Mouse (Mus musculus) intestine, embryonic 16.5 days (tissue): Measurements from ENCODE around the gene Csf1. TPM values are rescaled to one million over a fixed set of nuclear protein-coding genes. Genes with fewer than 3 reads are reported as not detected.

Source experiments
- ATAC-seq: fragments of 200-750 bp; cut with Nextera tagmentation; 2 replicates; pipeline ENCODE4 v1.8.0; 2017; ENCODE audit warnings: moderate TSS enrichment, moderate library complexity
- H3K27ac ChIP-seq: fragments of 300-500 bp; sonication (generic); 2 replicates; pipeline ENCODE4 v1.5.1; 2014; ENCODE audit warnings: mild to moderate bottlenecking, low read length
- H3K27me3 ChIP-seq: fragments of 300-500 bp; sonication (generic); replicated peaks from 2 replicates; pipeline ENCODE4 v1.6.1; 2014; ENCODE audit warnings: low read length, control low read depth, mixed read lengths; ENCODE audit not compliant: control insufficient read depth, insufficient read depth
- H3K36me3 ChIP-seq: fragments of 300-500 bp; sonication (generic); 2 replicates; pipeline ENCODE4 v1.6.1; 2014; ENCODE audit warnings: low read length, control low read depth; ENCODE audit not compliant: control insufficient read depth, insufficient read depth
- H3K4me1 ChIP-seq: fragments of 300-500 bp; sonication (generic); 2 replicates; pipeline ENCODE4 v1.6.1; 2014; ENCODE audit warnings: low read length, control low read depth, mixed read lengths; ENCODE audit not compliant: control insufficient read depth, insufficient read depth
- H3K4me2 ChIP-seq: fragments of 300-500 bp; sonication (generic); 2 replicates; pipeline ENCODE4 v1.6.1; 2014; ENCODE audit warnings: low read depth, low read length, control low read depth
- H3K4me3 ChIP-seq: fragments of 300-500 bp; sonication (generic); 2 replicates; pipeline ENCODE4 v1.5.1; 2014; ENCODE audit warnings: mild to moderate bottlenecking, low read length
- H3K9ac ChIP-seq: fragments of 300-500 bp; sonication (generic); 2 replicates; pipeline ENCODE4 v1.6.1; 2014; ENCODE audit warnings: low read depth, low read length
- H3K9me3 ChIP-seq: fragments of 300-500 bp; sonication (generic); 2 replicates; pipeline ENCODE4 v1.6.1; 2016; ENCODE audit warnings: low read length, control low read depth; ENCODE audit not compliant: control insufficient read depth
- WGBS: fragments of 180-500 bp; shearing (Covaris S2); extraction: QIAGEN DNeasy Blood & Tissue Kit; methylation state at CpG from one replicate; pipeline ENCODE4 v1.1.7; 2014; 5-methylcytosine and 5-hydroxymethylcytosine counted together
- polyA plus RNA-seq: library from polyadenylated mRNA; unstranded; fragments of >200 nt; fragmentation: Nextera tagmentation; extraction: Ambion mirVana; gene quantifications from 2 replicates; pipeline ENCODE4 v1.2.1, GENCODE M21; 2015

Csf1 gene
- polyA plus RNA-seq, 1 experiment from 2014 or later: 11.8 TPM

DNA sequence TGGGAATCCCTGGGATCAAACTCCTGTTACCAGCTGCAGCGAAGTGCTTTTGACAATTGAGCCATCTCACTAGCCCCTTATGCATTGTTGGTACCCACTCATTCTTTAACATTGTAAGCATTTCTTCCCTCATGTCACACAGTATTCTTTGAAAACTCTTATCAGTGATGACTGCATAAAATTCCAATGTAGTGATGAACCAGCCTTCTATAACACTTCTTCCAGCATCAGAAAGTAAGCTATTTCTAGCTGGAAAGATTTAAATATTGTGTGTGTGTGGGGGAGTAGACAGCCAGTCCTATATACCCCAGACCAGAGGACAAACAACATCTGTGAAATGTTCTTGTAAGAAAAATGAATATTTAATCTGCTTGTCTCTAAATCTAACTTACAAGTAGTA, 26.9 kb downstream of the Csf1 start:
- H3K4me2 ChIP-seq: no peak overlapping the region
- H3K4me1 ChIP-seq: no peaks in the 10 kb centered on the region
- H3K4me3 ChIP-seq: no peak overlapping the region
- H3K9ac ChIP-seq: no peak overlapping the region
- 84% methylated on average over 1 of the region's 1 CpGs for WGBS
- no peak overlapping the region for H3K27ac ChIP-seq
- no peaks in the 10 kb centered on the region for H3K36me3 ChIP-seq
- ATAC-seq: no peak
- H3K9me3 ChIP-seq: no peaks in the 10 kb centered on the region
- H3K27me3 ChIP-seq: no peaks in the 10 kb centered on the region

DNA sequence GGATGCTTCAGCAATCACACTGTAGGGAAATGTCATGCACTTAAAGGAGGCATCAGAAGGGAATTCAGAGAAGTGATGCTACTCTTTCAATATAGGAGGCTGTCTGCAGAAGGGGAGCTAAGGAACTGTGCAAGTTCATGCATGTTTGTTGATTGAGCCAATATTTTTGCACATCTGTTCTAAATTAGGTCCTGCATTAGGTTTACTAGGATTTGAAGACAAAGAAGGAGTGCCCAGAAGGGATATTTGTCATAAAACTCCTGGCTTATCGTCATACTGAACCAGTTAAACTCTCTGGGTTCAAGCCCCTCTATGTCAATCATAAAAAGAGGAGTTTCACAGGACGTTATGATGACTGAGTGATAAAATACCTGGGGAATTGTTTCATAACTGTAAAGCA, 30.0 kb downstream of the Csf1 start:
- Histone ChIP-seq H3K27ac (no peak overlapping the region), H3K4me3 (no peak overlapping the region), H3K9ac (no peak overlapping the region), H3K27me3 (no peaks in the 10 kb centered on the region), H3K9me3 (no peaks in the 10 kb centered on the region), H3K36me3 (no peaks in the 10 kb centered on the region), H3K4me2 (no peak overlapping the region), H3K4me1 (no peaks in the 10 kb centered on the region)
- no peak for ATAC-seq
- 58% methylated on average over 2 of the region's 2 CpGs for WGBS

DNA sequence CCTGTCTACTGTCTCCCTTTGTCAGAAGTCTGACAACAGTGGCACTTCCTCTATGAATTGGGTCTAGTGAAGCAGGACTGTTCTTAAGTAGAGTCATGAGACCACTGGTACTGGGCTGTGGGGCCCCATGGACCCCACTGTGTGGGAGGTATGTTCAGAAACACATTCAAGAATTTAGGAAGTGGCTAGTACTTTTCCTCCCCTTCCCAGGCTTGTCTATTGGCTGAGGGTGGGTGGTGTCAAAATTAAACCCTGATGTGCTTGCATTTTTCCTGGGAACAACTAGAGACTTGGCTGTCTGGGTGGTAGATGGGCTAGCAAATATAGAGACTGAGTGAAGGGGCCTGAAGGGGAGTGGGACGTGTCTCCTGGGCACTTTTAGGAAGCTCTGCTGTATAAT, 31.8 kb downstream of the Csf1 start:
- H3K9ac ChIP-seq: no peak overlapping the region
- H3K9me3 ChIP-seq: no peaks in the 10 kb centered on the region
- ATAC-seq: no peak
- no peak overlapping the region for H3K4me2 ChIP-seq
- H3K4me3 ChIP-seq: no peak overlapping the region
- H3K4me1 ChIP-seq: no peaks in the 10 kb centered on the region
- 62% methylated on average over 1 of the region's 1 CpGs for WGBS
- no peaks in the 10 kb centered on the region for H3K27me3 ChIP-seq
- no peaks in the 10 kb centered on the region for H3K36me3 ChIP-seq
- no peak overlapping the region for H3K27ac ChIP-seq

DNA sequence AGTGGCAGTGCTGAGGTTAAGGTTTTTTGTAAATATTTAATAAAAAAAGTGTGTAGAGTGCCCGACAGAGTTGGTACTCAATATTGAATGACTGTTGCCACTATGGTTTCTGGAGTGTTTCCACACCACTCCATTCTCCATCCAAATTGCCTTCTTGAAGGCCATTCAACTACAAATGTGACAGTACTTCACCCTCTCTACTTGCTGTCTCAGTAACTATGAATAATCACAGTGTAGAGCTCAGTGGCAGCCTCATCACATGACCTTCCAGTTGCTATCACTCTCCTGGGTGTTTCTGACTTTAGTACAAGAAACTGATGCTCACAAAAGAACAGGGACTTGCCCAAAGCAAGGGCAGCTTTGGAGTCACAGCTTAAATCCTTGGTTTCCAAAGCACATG, 44.3 kb downstream of the Csf1 start:
- 50% methylated on average over 1 of the region's 1 CpGs for WGBS
- Histone ChIP-seq H3K4me3 (no peak overlapping the region), H3K9ac (no peak overlapping the region), H3K4me1 (peaks cover 5% of the 10 kb centered on the region), H3K4me2 (no peak overlapping the region), H3K27ac (no peak overlapping the region), H3K9me3 (no peaks in the 10 kb centered on the region), H3K27me3 (no peaks in the 10 kb centered on the region), H3K36me3 (no peaks in the 10 kb centered on the region)
- no peak for ATAC-seq

DNA sequence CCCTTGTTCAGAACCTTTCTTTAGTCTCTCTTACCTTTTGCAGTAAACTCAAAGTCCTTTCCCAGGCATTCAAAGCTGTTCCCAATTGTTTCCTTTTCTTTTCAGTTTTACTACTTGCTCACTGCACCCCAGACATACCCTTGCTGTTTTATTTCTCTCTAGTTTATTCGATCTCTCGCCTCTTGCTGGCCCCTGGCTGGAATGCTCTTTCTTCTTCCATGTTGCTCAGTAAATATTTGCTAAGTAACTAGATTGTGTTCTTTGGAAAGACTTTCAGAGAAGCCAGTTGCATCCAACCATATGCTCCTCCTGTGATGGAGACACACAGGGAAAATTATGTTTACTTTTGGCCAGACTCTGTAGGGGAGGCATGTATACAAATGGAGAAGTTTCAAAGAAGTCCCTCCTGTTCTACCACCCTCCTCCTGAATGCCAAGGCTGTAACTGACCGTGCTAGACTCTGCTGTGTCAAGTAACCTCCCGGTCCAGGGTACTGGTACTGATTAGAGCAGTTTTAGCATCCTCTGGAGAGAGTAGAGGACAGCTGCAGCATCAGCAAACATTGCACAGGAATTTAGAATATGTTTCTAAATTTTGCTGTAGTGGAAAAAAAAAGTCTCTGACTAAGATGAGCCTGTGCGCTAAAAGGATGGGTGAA, 45.9 kb downstream of the Csf1 start:
- ATAC-seq: 0 out of 2 replicates have a peak, but pooled peaks have one; percentile 33
- Histone ChIP-seq H3K4me3 (no peak overlapping the region), H3K27me3 (no peaks in the 10 kb centered on the region), H3K9ac (no peak overlapping the region), H3K9me3 (no peaks in the 10 kb centered on the region), H3K27ac (peak overlapping the region; percentile 3; the same call in 1 of the 2 replicates), H3K36me3 (no peaks in the 10 kb centered on the region), H3K4me1 (peaks cover 5% of the 10 kb centered on the region), H3K4me2 (no peak overlapping the region)
- WGBS: 33% methylated on average over 5 of the region's 5 CpGs

DNA sequence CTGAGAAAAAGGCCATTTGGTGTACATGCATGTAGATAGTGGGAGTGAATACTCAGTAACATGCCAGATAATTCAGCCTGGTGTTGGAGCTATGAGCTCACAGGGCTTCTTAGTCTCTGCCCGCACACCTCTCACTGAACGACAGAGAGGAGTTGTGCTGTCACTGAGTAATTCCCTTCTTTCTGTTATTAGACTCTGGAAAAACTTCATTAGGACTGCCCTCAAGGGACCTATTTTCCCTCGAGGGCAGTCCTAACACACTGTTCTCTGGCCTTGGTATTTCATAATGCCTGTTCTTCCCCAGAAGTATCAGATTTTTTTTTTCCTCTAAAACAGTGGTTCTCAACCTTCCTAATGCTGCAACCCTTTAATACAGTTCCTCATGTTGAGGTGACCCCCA, 48.2 kb downstream of the Csf1 start:
- peaks cover 5% of the 10 kb centered on the region for H3K4me1 ChIP-seq
- WGBS: 52% methylated on average over 3 of the region's 3 CpGs
- H3K9ac ChIP-seq: no peak overlapping the region

DNA sequence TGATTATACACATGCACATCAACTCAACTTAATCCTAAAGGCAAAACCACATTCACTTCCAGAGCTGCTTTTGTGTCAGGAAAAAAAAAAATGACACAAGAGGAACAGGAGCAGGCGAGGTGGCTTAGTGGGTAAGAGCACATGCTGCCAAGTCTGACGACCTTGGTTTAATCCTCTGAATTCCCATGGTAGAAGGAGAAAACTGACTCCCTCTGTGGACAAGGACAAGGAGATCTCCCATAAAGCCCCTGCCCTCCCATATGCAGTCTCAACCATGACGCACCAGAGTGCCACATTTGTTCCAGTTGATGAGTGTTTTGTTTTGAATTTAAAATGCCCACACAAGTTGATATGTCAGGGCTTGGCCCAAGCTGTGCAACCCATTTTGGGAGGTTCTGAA, 51.1 kb downstream of the Csf1 start:
- ATAC-seq: no peak
- Histone ChIP-seq H3K4me2 (no peak overlapping the region), H3K36me3 (no peaks in the 10 kb centered on the region), H3K9ac (no peak overlapping the region), H3K9me3 (no peaks in the 10 kb centered on the region), H3K4me3 (no peak overlapping the region), H3K27me3 (no peaks in the 10 kb centered on the region), H3K4me1 (no peaks in the 10 kb centered on the region; the same call in 1 of the 2 replicates), H3K27ac (no peak overlapping the region)
- WGBS: 54% methylated on average over 3 of the region's 3 CpGs

More for the DNA sequence above, 48.2 kb downstream of the Csf1 start:
- no peak for ATAC-seq
- Histone ChIP-seq H3K4me3 (no peak overlapping the region), H3K4me2 (no peak overlapping the region), H3K9me3 (no peaks in the 10 kb centered on the region), H3K27me3 (no peaks in the 10 kb centered on the region), H3K36me3 (no peaks in the 10 kb centered on the region), H3K27ac (no peak overlapping the region)

DNA sequence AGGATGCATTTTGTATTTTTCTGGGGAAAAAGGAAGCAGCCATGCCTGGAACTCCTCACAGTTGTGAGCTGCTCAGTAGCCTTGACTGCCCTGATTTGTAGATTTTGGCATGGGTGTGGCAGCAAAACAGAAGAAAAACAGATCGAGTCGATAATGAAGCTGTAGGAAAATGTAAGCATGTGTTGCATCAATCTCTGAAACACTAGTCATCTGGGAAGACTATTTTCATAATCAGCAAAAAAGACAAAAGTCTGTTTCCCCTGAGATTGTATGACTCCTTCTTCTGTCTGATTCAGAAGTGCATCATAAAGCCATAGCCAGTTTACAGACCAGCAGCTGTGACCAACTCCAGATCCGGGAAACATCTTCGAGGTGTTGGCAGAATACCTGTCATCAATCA, 53.0 kb downstream of the Csf1 start:
- Histone ChIP-seq H3K27ac (no peak overlapping the region), H3K36me3 (no peaks in the 10 kb centered on the region), H3K4me1 (no peaks in the 10 kb centered on the region), H3K9me3 (no peaks in the 10 kb centered on the region), H3K4me2 (no peak overlapping the region), H3K9ac (no peak overlapping the region), H3K4me3 (no peak overlapping the region), H3K27me3 (no peaks in the 10 kb centered on the region)
- 57% methylated on average over 4 of the region's 4 CpGs for WGBS
- ATAC-seq: no peak

DNA sequence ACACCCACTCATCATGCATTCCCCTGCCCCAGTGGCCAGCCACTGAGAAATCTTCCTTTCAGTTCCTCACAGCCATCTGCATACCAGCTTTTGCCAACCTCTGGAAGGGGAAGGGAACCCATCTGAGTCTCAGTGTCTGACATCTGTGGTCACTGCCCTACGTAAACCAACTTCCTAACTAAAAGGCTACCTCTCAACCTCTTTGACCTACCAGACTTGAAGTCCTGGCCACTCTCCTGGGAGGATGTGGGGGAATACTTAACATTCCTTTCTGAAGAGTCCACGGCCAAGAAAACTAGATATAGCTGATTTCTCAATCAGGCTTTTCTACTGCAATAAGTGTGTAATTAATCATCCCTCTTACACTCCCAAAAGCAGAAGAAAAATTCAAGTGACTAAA, 54.1 kb downstream of the Csf1 start:
- no peaks in the 10 kb centered on the region for H3K4me1 ChIP-seq
- no peak overlapping the region for H3K9ac ChIP-seq
- no peak overlapping the region for H3K4me2 ChIP-seq
- H3K27ac ChIP-seq: no peak overlapping the region
- no peak for ATAC-seq
- WGBS: 37% methylated on average over 2 of the region's 2 CpGs
- no peak overlapping the region for H3K4me3 ChIP-seq
- H3K27me3 ChIP-seq: no peaks in the 10 kb centered on the region
- no peaks in the 10 kb centered on the region for H3K9me3 ChIP-seq
- no peaks in the 10 kb centered on the region for H3K36me3 ChIP-seq

DNA sequence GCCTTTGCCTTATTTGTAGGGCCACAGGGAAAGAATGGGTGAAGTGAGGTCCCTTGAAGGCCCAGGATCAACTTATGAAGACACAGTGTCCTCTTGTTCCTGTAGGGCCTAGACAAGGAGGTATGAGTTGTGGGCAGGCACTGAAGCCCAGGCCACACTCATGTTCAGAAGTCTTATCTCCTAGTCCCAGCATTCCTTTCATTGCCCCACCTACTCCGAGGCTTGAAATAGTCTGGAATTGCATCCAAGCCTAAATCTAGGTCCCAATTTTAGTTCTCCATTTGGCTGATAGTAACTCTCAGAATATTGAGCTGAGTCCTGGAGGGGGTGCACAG, 55.9 kb downstream of the Csf1 start:
- no peaks in the 10 kb centered on the region for H3K36me3 ChIP-seq
- no peaks in the 10 kb centered on the region for H3K9me3 ChIP-seq
- no peaks in the 10 kb centered on the region for H3K27me3 ChIP-seq
- H3K4me2 ChIP-seq: no peak overlapping the region
- ATAC-seq: no peak
- WGBS: 93% methylated on average over 1 of the region's 1 CpGs
- no peaks in the 10 kb centered on the region for H3K4me1 ChIP-seq
- H3K9ac ChIP-seq: no peak overlapping the region
- H3K27ac ChIP-seq: no peak overlapping the region
- no peak overlapping the region for H3K4me3 ChIP-seq
